Mouse (Mus musculus) 3134 (cell line): ENCODE measurements around the gene Dcakd.
"Not testable (repeated sequence)": the region's sequence is repeated elsewhere in the genome, so short reads cannot be mapped to it uniquely, and the experiment has no call there.

ENCODE experiments used
- DNase-seq: peaks from one replicate; pipeline ENCODE4 v3.0.0-alpha.2; 2011; ENCODE audit warnings: low spot score; ENCODE audit not compliant: insufficient read length; ENCODE audit errors: extremely low read depth

Gene Dcakd

DNA sequence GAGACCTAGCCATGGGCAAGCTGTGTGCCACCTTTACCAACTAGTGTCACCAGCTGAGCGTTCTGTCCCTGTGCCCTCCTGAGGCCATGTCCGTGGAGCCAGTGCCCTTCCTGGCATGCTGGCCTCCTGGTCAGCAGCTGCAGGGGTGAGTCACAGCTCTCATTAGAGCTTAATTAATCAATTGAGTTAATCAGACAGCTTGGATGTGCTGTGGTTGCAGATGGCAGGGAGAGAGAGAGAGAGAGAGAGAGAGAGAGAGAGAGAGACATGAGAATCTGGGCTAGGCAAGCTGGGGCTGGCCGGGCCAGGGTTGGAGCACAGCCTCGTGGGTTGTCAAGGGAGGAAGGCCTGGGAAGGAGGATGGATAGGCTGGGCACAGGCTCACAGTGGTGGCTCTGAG lies 43.5 kb downstream of the Dcakd start:
- no peak for DNase-seq

DNA sequence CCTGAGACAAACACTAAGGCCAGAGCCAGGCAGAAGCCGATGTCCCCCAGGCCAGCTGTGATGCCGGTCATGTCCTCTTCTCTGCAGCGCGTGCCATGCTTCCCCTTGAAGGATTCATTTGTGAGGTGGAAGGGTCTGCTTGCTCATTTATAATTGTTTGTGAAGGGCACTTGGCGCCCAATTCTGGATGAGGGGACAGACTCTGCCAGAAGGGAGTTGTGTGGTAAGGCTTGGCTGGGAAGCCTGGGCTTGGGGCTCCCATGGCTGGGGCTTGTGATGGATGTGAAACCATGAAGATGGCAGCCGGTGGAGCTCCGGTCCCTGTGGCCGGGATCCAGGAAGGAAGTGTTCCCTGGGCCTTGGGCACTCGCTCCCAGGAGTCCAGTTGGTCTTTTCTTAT lies 44.0 kb downstream of the Dcakd start:
- DNase-seq = no peak

DNA sequence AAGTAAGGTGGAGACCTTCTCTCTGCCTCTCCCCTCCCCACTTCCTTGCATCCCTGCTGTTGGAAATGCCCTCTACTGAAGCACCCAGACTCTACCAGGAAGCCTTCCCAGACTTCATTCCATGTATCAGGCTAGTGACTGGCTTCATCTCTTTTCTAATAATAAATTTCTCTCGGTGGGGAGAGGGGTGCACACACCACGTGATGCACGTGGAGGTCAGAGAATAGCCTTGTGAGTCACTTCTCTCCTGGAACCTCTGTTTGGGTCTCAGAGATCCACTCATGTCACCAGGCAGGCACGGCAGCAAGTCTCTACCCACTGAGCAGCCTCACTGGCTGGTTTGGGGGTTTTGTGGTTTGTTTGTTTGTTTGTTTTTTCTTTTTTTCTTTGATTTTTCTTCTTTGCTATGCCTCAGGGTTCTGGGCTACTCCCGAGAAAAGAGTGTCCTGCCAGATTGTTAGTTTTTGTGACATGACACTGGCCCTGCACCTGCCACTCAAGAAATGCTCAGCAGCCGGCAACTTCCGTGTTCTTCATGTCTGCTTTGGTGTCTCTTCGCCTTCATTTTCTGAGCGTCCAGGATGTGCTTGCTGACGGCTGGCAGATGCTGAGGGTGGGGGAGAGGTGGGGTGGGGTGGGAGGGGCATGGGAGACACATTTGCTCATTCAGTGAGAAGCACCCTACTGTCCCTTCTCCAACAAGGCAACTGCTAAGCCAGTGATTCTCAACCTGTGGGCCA lies 46.8 kb downstream of the Dcakd start:
- no peak for DNase-seq

DNA sequence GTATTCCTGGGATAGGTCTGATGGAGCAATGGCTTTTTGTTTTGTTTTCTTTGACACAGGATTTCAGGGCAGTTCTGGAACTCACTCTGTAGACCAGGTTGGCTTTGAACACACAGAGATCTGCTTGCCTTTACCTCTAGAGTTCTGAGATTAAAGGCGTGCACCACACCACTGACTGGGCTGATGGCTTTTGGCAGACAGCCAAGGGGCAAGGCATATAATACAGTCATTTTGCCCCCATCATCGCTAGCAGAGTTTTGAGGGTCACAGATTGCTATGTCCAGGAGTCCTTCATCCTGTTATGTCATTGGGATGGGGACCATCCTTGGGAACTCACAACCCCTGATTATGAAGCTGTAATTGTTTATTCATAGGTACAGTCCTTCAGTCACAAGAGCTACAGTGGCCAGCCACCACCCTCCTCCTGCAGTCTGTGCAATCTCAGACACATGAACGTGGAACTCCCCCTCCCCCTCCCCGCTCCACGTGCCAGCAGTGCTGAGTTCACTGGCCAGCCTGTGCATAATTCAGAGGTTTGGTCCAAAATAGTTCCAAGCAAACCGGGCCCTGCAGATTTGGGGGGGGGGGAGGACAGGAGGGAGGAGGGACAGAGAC lies 50.0 kb downstream of the Dcakd start:
- no peak for DNase-seq

DNA sequence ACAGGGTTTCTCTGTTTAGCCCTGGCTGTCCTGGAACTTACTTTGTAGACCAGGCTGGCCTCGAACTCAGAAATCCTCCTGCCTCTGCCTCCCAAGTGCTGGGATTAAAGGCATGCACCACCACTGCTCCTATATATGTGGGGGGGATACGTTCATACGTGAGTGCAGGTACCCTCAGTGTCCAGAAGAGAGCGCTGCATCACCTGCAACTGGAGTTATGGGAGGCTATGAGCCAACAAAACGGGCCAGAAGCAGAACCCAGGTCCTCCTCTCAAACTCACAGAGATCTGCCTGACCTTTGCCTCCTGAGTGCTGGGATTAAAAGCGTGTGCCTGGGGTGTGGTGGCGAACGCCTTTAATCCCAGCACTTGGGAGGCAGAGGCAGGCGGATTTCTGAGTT lies 52.2 kb downstream of the Dcakd start:
- not testable (repeated sequence) for DNase-seq

DNA sequence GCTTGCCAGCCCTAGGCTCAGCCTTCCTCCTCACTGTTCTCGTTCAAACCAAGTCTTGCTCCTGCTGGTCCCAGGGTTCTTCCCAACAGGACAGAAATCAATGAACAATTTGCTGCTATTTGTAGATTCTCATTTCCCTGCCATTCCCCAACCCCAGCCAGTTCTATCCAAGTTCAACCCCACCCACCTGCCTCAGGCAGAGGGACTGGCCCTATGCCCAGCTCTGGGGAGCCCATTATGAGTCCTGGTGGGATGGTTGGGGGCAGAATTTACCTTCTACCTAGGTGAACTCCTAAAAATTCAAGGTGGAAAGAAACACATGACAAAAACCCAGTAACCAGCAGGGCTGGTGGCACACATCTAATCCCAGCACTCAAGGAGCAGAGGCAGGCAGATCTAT lies 55.8 kb downstream of the Dcakd start:
- DNase-seq = no peak

DNA sequence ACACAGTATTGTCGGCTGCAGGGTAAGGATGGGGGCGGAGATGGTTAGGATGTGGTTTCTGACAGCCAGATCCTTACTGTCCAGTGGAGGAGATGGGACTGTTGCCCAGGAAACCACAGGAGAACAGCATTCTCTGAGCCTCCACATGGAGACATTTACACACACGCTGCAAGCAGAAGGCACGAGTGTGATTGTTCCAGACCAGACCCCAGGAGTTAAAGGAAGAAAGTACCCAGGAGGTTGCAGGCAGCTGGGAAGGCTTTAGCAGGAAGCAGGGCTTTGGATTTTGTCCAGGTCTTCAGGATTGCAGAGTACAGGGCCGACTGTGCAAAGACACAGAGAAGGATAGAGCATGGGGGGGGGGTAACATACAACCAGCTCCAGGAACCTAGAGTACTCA lies 56.5 kb downstream of the Dcakd start:
- no peak for DNase-seq

DNA sequence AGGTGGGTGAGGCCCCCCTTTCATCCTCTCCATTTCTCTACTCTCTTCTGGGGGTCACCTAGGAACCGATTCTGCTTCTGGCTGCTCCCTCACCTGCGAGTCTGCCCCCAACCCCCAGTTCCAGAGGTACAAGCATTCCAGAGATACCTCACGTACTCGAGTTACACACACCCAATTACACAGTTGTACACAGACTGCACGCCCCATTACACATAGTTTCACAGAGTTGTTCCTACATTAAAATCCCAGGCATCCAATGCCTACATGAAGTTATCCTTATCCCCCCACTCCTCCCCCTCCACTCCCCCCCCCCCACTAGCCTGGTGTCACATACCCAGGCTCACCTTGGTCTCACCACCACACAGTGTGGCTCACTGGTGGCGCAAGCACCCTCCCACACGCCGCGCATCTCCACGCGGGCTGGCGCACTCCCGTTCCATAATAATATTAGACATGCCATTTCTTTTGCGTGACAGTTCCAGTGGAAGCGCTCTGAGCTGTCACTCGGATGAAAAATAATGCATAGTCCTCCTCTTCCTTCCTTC lies 63.5 kb downstream of the Dcakd start:
- no peak for DNase-seq

DNA sequence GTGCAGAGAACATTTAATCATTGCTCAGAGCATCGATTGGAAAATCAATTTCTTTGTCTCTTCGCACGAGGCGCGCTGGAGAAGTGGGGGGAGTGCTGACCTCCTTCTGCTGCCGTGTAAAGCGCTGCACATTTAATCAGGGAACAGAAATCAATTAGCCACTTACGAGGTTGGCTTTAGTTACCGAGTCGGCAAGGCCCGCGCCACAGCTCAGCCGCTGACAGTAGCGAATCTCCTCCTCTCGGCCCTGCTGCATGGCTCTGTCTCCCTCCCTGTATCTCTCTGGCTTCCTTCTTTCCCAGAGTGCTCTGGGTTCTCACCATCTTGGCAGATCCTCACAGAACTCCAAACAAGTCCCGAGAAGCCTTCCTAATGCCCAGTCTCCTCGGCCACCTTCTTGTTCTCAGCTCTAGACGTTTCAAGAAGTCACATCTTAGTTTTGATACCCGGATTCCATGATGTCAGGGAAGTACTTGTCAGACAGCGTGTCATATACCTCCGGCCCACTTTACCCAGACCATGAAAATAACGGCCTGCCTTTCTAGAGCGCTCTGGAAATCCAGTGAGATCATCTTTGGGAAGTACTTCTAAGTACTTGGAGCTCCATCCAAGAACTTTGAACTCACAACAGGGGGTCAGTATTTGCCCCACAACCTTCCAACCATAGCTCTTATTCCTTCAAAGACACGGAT lies 64.1 kb downstream of the Dcakd start:
- DNase-seq = no peak

DNA sequence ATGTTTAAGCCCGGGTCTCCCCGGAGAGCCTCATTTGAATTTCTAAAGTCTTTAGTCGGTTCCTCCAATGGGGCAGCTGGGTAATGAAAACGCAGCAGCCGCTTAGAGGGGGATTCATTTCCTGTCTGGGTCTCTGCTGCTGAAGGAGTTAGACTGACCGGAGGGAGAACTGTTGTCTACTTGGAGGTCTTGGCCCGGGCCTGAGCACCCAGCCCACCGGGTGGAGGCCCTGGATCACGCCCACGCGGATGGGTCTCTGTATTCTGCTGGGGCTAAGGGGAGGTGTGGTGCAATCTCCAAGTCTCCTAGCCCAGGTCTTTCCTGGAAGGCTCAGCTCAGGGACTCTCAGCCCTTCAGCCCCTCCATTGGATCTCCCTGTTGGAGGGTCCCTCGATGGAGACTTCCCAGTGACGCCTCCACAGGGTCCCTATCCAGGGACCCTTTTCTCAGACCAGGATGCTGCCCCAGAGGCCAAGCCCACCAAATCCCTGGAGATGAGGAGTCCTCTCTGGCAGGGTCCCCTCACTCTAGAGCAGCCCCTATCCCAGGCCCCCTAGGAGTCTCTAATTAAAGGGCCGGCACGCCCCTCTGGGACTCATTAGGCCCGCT lies 64.8 kb downstream of the Dcakd start:
- DNase-seq = no peak

DNA sequence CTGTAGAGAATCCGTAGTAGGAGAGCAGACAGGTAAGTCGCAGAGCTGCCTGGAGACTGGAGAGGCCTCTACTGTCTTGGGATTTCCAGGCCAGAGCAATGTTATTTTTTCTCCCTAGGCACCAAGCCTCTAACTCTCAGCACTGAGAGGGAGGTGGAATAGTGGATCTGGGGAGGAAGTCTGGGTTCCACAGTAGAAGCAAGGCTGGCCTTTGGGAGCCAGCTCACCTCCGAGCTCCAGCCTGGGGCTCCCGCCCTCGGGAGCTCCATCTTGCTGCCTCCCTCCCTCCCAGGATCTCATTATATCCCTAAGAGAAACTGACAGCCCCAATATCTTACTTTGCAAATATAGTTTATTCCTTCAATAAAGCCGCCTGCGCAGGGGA lies 65.3 kb downstream of the Dcakd start:
- no peak for DNase-seq

DNA sequence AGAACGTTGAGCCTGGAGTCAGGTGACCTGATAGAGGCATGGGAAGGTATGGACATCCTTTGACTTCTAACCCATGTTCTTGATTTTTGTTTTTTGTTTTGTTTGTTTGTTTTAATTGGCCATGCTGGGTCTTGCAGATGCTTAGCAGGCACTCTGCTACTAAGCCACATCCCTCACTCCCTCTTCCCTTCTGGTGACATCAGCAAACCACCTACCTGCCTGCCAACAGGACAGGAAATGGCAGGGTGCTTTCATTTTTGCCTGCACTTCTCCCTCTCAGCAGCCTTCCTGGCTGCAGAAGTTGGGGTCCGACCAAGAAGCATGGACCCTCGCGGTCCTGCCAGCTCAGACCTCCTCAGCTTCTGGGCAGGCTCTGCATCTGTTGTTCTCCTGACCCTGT lies 67.1 kb downstream of the Dcakd start:
- no peak for DNase-seq

DNA sequence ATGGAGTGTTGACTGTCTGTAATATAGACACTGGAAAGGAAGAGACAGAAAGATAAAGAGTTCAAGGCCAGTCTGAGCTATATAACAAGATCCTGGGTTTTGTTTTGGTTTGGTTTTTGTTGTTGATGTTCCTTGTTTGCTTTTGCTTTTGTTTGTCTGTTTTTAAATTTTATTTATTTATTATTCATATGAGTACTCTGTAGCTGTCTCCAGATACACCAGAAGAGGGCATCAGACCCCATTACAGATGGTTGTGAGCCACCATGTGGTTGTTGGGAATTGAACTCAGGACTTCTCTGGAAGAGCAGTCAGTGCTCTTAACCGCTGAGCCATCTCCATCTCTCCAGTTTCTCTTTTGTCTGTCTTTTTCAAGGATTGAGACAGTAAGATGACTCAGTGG lies 69.3 kb downstream of the Dcakd start:
- DNase-seq = no peak

DNA sequence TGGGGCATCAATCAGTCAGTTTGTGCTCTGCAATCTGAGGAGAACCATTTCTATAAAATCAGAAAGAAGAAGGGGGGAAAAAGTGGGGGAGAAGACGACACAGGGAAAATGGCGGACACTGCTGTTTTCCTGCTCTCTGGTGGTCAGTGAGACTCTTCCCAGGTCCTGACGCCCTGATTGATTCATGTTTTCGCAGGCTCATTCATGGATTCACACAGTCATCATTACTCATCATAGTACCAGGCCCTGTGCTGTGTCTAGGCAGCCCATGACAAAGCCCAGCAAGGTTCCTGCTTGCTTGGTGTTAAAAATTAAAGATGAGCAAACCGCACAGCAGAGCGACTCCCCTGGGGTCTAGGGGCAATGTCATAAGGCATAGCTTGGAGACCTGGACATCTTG lies 69.7 kb downstream of the Dcakd start:
- DNase-seq = no peak

DNA sequence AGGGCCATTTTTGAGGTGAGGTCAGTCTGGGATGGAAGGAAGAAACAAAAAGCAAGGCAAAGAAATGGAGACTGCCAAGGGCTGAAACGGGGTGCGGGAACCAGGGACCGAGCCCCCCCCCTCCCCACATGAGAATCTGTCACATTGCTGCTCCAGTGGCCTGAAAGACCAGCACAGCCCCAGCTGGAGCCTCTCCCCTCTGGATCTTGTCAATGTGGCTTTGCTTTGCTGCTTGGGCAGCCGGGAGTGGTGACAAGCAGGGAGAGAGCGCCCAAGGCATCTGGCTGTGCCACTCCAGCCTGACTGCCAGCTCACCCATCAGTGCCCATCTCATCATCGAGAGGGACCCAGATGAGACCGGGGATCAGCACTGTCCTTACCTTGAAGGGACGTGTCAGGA lies 70.4 kb downstream of the Dcakd start:
- DNase-seq = no peak

DNA sequence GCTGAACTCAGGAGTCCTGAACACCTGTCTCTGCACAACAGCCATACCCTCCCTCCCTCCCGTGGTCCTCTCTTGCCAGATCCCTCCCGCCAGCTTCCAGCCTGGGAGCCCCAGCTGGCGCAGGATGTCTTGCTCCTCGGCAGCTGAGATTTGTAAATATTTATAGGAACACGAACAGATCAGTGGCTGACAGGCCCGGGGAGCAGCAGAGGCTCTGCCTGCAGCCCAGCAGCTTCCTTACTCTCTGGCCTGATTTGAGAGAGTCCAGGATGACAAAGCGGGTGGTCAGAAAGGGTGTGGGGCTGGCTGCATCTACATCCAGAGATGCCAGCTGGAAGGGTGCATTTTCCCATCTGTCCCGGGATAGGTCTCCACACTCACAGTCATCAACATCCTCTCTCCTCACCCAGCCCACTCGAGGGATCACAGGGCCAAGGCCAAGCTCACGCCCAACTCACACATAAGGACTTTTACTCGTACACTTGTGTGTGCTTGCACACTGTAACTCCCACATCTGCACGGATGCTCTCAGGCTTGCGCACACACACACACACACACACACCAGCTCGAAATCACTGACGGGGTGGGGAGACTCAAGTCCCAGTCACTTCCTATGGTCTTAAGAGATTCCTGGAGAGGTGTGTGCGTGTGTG lies 71.0 kb downstream of the Dcakd start:
- DNase-seq = no peak

DNA sequence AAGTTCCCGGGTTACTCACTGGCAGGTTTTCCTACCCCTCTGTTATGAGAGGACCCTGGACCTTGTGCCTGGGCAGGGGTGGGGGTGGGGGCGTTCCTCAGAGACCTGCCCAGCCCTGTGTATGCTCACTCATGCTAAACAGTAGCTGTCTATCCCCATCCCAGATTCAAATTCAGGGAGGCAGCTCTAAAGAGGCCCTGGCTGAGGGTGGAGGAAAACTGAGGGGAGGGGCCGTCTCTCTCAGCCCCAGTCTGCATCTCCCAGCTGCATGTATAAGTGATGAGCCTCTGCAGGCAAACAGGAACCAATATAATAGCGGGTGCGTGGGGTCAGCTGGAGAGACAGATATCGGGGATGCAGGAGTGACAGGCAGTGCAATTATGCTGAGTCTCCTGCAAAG lies 75.2 kb downstream of the Dcakd start:
- no peak for DNase-seq

DNA sequence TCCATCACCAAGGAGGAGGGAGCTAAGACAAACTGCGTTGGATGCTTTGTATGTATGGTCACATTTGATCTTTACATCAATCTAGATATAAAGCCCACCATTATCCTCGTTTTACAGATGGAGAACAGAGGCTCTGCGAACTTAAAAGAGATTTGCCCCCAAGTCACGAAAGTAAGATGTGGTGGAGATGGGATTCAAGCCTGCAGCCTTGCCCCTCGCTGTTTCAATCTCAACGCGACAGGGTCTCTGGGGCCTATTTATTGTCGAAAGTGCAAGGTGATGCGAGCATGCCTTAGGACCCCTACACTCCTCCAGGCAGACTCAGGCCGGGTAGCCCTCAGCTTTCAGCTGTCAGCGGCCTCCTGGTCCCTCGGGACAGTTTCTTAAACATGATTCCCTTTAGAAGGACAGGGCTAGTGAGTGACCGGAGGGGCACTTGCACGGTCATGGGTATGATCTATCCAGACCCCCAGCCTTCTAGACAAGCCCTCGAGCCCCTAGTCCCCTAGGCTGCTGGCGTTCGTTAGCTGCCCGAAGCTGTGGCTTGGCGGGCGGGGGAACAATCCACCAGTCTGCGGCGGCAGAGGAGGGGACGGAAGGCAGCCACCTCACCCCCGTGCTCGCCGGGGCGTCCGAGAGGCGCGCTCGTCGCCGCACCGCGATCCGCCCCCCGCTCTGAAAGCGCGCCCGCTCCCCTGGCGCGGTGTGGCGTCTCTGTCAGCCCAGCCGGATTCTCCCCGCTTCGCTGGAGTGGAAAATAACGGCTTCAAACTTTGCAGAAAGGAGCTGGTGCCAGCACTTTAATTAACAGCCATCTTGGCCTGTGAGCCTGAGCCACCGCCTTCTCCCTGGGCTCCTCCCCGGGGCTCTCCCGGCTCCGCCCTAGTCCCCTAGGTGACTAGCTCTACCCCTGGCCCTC lies 79.8 kb downstream of the Dcakd start:
- no peak for DNase-seq

DNA sequence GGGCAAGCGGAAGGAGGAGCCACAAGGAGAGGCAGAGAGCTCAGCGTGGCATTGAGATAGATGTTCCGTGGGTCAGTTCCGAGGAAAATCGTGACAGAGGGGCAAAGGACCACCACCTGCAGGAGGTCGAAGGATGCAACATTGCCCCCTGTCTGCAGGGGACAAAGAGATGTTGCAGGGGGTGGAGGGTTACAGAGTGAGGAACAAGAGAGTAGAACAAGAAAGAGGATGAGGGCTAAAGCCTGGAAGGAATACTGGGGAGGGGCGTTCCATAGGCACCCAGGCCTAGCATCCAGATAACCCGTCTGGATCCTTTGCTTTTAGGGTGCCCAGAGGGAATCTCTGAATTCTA lies 81.2 kb downstream of the Dcakd start:
- no peak for DNase-seq
